Mouse (Mus musculus): ENCODE data around the gene Tcirg1.

Tcirg1 gene

GRCm38 (mm10) chr19:3902966-3903365 lies 4.0 kb downstream of the Tcirg1 start:
- ATAC-seq (ENCODE audit: insufficient number of reproducible peaks, low FRiP score, low TSS enrichment), result no peak

GRCm38 (mm10) chr19:3899618-3900017 lies 7.3 kb downstream of the Tcirg1 start:
- no peak for ATAC-seq (ENCODE audit: insufficient number of reproducible peaks, low FRiP score, low TSS enrichment)

- ATAC-seq (ENCODE audit: insufficient number of reproducible peaks, low FRiP score, low TSS enrichment), result no peak
These were observed 8.0 kb downstream of the Tcirg1 start for GRCm38 (mm10) chr19:3898952-3899351.

GRCm38 (mm10) chr19:3897557-3897956 lies 9.4 kb downstream of the Tcirg1 start:
- ATAC-seq (ENCODE audit: insufficient number of reproducible peaks, low FRiP score, low TSS enrichment), result no peak

GRCm38 (mm10) chr19:3896208-3896607 lies 10.7 kb downstream of the Tcirg1 start:
- no peak for ATAC-seq (ENCODE audit: insufficient number of reproducible peaks, low FRiP score, low TSS enrichment)

GRCm38 (mm10) chr19:3895171-3895631 lies 11.7 kb downstream of the Tcirg1 start:
- no peak for ATAC-seq (ENCODE audit: insufficient number of reproducible peaks, low FRiP score, low TSS enrichment)

- ATAC-seq (ENCODE audit: insufficient number of reproducible peaks, low FRiP score, low TSS enrichment), result no peak
These were observed 12.6 kb downstream of the Tcirg1 start for GRCm38 (mm10) chr19:3894294-3894693.

GRCm38 (mm10) chr19:3893545-3894116 lies 13.3 kb downstream of the Tcirg1 start:
- no peak for ATAC-seq (ENCODE audit: insufficient number of reproducible peaks, low FRiP score, low TSS enrichment)

- no peak for ATAC-seq (ENCODE audit: insufficient number of reproducible peaks, low FRiP score, low TSS enrichment)
These were observed 16.8 kb downstream of the Tcirg1 start for GRCm38 (mm10) chr19:3890181-3890580.

GRCm38 (mm10) chr19:3889096-3889495 lies 17.8 kb downstream of the Tcirg1 start:
- no peak for ATAC-seq (ENCODE audit: insufficient number of reproducible peaks, low FRiP score, low TSS enrichment)

GRCm38 (mm10) chr19:3884325-3884990 lies 22.5 kb downstream of the Tcirg1 start:
- no peak for ATAC-seq (ENCODE audit: insufficient number of reproducible peaks, low FRiP score, low TSS enrichment)

- no peak for ATAC-seq (ENCODE audit: insufficient number of reproducible peaks, low FRiP score, low TSS enrichment)
These were observed 24.7 kb downstream of the Tcirg1 start for GRCm38 (mm10) chr19:3882214-3882613.

- ATAC-seq (ENCODE audit: insufficient number of reproducible peaks, low FRiP score, low TSS enrichment), result no peak
These were observed 26.7 kb downstream of the Tcirg1 start for GRCm38 (mm10) chr19:3880054-3880848.

- ATAC-seq (ENCODE audit: insufficient number of reproducible peaks, low FRiP score, low TSS enrichment), result no peak
These were observed 31.9 kb downstream of the Tcirg1 start for GRCm38 (mm10) chr19:3875045-3875444.

GRCm38 (mm10) chr19:3872373-3872772 lies 34.6 kb downstream of the Tcirg1 start:
- ATAC-seq (ENCODE audit: insufficient number of reproducible peaks, low FRiP score, low TSS enrichment), result no peak

GRCm38 (mm10) chr19:3871468-3871867 lies 35.5 kb downstream of the Tcirg1 start:
- ATAC-seq (ENCODE audit: insufficient number of reproducible peaks, low FRiP score, low TSS enrichment), result no peak

- no peak for ATAC-seq (ENCODE audit: insufficient number of reproducible peaks, low FRiP score, low TSS enrichment)
These were observed 38.6 kb downstream of the Tcirg1 start for GRCm38 (mm10) chr19:3868290-3868689.

- no peak for ATAC-seq (ENCODE audit: insufficient number of reproducible peaks, low FRiP score, low TSS enrichment)
These were observed 42.0 kb downstream of the Tcirg1 start for GRCm38 (mm10) chr19:3864960-3865359.

- ATAC-seq (ENCODE audit: insufficient number of reproducible peaks, low FRiP score, low TSS enrichment), result no peak
These were observed 44.2 kb downstream of the Tcirg1 start for GRCm38 (mm10) chr19:3862713-3863112.

- ATAC-seq (ENCODE audit: insufficient number of reproducible peaks, low FRiP score, low TSS enrichment), result no peak
These were observed 49.7 kb downstream of the Tcirg1 start for GRCm38 (mm10) chr19:3857220-3857619.

- no peak for ATAC-seq (ENCODE audit: insufficient number of reproducible peaks, low FRiP score, low TSS enrichment)
These were observed 51.3 kb downstream of the Tcirg1 start for GRCm38 (mm10) chr19:3855601-3856000.
